Mouse (Mus musculus): Measurements from ENCODE around the gene Rrp15.

DNA sequence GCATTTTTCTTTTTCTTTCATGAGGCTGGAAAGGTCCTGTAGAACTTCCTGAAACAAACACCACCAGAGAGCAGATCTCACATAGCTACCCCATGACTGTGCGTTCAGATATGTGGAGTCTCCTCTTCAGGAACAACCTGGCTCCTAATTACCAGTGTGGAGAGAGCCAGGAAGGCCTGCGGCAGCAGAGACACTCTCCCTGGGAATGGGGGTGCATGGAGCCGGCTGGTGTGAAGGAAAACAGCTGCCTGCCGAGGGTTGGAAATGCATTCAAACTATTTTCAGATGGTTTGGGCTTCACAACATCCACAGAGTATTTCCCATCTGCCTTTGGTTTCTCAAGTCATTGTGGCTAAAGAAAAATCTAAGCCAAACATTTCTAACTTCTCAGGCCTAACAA, 53.8 kb downstream of the Rrp15 start:
- TF ChIP-seq CTCF (IDR thresholded peaks at IDR 0.05; ENCODE audit: low read depth, low read length) (no peak), POLR2A (IDR thresholded peaks at IDR 0.05; ENCODE audit: extremely low read depth, insufficient read depth, low read length) (no peak)
